Mouse (Mus musculus) limb, embryonic 15.5 days (tissue): ENCODE results near the gene Map2k6. TPM values are rescaled to one million over a fixed set of nuclear protein-coding genes. Genes with fewer than 3 reads are reported as not detected.

ENCODE experiments used
- ATAC-seq: fragments of 200-750 bp; cut with Nextera tagmentation; 2 replicates; pipeline ENCODE4 v1.8.0; 2017; ENCODE audit warnings: low read depth, moderate TSS enrichment; ENCODE audit not compliant: insufficient number of reproducible peaks, low FRiP score, low TSS enrichment
- H3K27ac ChIP-seq: fragments of 300-500 bp; sonication (generic); 2 replicates; pipeline ENCODE4 v1.5.1; 2015; ENCODE audit warnings: moderate library complexity, mild to moderate bottlenecking, inconsistent platforms
- H3K27me3 ChIP-seq: fragments of 300-500 bp; sonication (generic); 2 replicates; pipeline ENCODE4 v1.6.1; 2015; ENCODE audit warnings: inconsistent platforms
- H3K36me3 ChIP-seq: fragments of 300-500 bp; sonication (generic); 2 replicates; pipeline ENCODE4 v1.6.1; 2015; ENCODE audit warnings: inconsistent platforms
- H3K4me1 ChIP-seq: fragments of 300-500 bp; sonication (generic); 2 replicates; pipeline ENCODE4 v1.6.1; 2015; ENCODE audit warnings: inconsistent platforms
- H3K4me2 ChIP-seq: fragments of 300-500 bp; sonication (generic); 2 replicates; pipeline ENCODE4 v1.6.1; 2015; ENCODE audit warnings: mild to moderate bottlenecking, inconsistent platforms
- H3K4me3 ChIP-seq: fragments of 300-500 bp; sonication (generic); 2 replicates; pipeline ENCODE4 v1.5.1; 2015; ENCODE audit warnings: mild to moderate bottlenecking, inconsistent platforms
- H3K9ac ChIP-seq: fragments of 300-500 bp; sonication (generic); 2 replicates; pipeline ENCODE4 v1.6.1; 2015; ENCODE audit warnings: inconsistent platforms
- H3K9me3 ChIP-seq: fragments of 300-500 bp; sonication (generic); 2 replicates; pipeline ENCODE4 v1.6.1; 2016; ENCODE audit warnings: inconsistent platforms
- WGBS: fragments of 180-500 bp; shearing (Covaris S2); methylation state at CpG from one replicate; pipeline ENCODE4 v1.1.7; 2015; 5-methylcytosine and 5-hydroxymethylcytosine counted together
- polyA plus RNA-seq: library from polyadenylated mRNA; unstranded; fragments of >200 nt; fragmentation: Nextera tagmentation; extraction: Ambion mirVana; gene quantifications from 2 replicates; pipeline ENCODE4 v1.2.1, GENCODE M21; 2015

The Map2k6 gene
- polyA plus RNA-seq, 1 experiment from 2014 or later = 21.9 TPM

GRCm38 (mm10) chr11:110502937-110503670 lies 104.2 kb downstream of the Map2k6 start:
- H3K27me3 ChIP-seq = no peaks in the 10 kb centered on the region
- H3K4me1 ChIP-seq = no peaks in the 10 kb centered on the region; the same call in 1 of the 2 replicates
- H3K4me2 ChIP-seq = no peak overlapping the region
- ATAC-seq = no peak
- H3K27ac ChIP-seq = no peak overlapping the region
- no peak overlapping the region for H3K9ac ChIP-seq
- WGBS = 91% methylated on average over 11 of the region's 11 CpGs
- no peak overlapping the region for H3K4me3 ChIP-seq
- no peaks in the 10 kb centered on the region for H3K9me3 ChIP-seq
- peaks cover 39% of the 10 kb centered on the region for H3K36me3 ChIP-seq

- ATAC-seq = no peak
- peaks cover 46% of the 10 kb centered on the region for H3K36me3 ChIP-seq
- no peak overlapping the region for H3K9ac ChIP-seq
- no peak overlapping the region for H3K27ac ChIP-seq
- H3K4me1 ChIP-seq = no peaks in the 10 kb centered on the region
- WGBS = 94% methylated on average over 7 of the region's 7 CpGs
- H3K4me3 ChIP-seq = no peak overlapping the region
- H3K4me2 ChIP-seq = no peak overlapping the region
- H3K27me3 ChIP-seq = no peaks in the 10 kb centered on the region
- H3K9me3 ChIP-seq = no peaks in the 10 kb centered on the region
Observed at GRCm38 (mm10) chr11:110511466-110511865, 112.5 kb downstream of the Map2k6 start.

GRCm38 (mm10) chr11:110518648-110519047 lies 119.7 kb downstream of the Map2k6 start:
- peaks cover 31% of the 10 kb centered on the region for H3K36me3 ChIP-seq
- 89% methylated on average over 1 of the region's 1 CpGs for WGBS

GRCm38 (mm10) chr11:110522906-110523305 lies 124.0 kb downstream of the Map2k6 start:
- WGBS = 81% methylated on average over 2 of the region's 2 CpGs
- Histone ChIP-seq H3K27ac (no peak overlapping the region), H3K9ac (no peak overlapping the region), H3K9me3 (no peaks in the 10 kb centered on the region), H3K27me3 (no peaks in the 10 kb centered on the region), H3K4me2 (no peak overlapping the region), H3K4me1 (no peaks in the 10 kb centered on the region), H3K36me3 (peaks cover 22% of the 10 kb centered on the region), H3K4me3 (no peak overlapping the region)
- ATAC-seq = no peak

More at GRCm38 (mm10) chr11:110518648-110519047, 119.7 kb downstream of the Map2k6 start:
- no peaks in the 10 kb centered on the region for H3K9me3 ChIP-seq
- H3K27me3 ChIP-seq = no peaks in the 10 kb centered on the region
- H3K4me1 ChIP-seq = no peaks in the 10 kb centered on the region
- ATAC-seq = no peak
- H3K4me3 ChIP-seq = no peak overlapping the region
- no peak overlapping the region for H3K4me2 ChIP-seq
- H3K27ac ChIP-seq = no peak overlapping the region
- no peak overlapping the region for H3K9ac ChIP-seq

- no peak for ATAC-seq
- WGBS = 92% methylated on average over 4 of the region's 4 CpGs
- no peaks in the 10 kb centered on the region for H3K4me1 ChIP-seq
Observed at GRCm38 (mm10) chr11:110526156-110526555, 127.2 kb downstream of the Map2k6 start.

GRCm38 (mm10) chr11:110531087-110531486 lies 132.2 kb downstream of the Map2k6 start:
- H3K27ac ChIP-seq = no peak overlapping the region
- H3K27me3 ChIP-seq = no peaks in the 10 kb centered on the region
- H3K4me3 ChIP-seq = no peak overlapping the region
- no peaks in the 10 kb centered on the region for H3K9me3 ChIP-seq
- H3K4me2 ChIP-seq = no peak overlapping the region
- no peaks in the 10 kb centered on the region for H3K4me1 ChIP-seq
- no peak overlapping the region for H3K9ac ChIP-seq
- WGBS = 67% methylated on average over 7 of the region's 7 CpGs
- H3K36me3 ChIP-seq = no peaks in the 10 kb centered on the region
- no peak for ATAC-seq

More at GRCm38 (mm10) chr11:110526156-110526555, 127.2 kb downstream of the Map2k6 start:
- no peak overlapping the region for H3K4me2 ChIP-seq
- no peaks in the 10 kb centered on the region for H3K9me3 ChIP-seq
- H3K36me3 ChIP-seq = no peaks in the 10 kb centered on the region; the same call in 1 of the 2 replicates
- H3K4me3 ChIP-seq = no peak overlapping the region
- no peaks in the 10 kb centered on the region for H3K27me3 ChIP-seq
- H3K27ac ChIP-seq = no peak overlapping the region
- no peak overlapping the region for H3K9ac ChIP-seq

GRCm38 (mm10) chr11:110534856-110535255 lies 135.9 kb downstream of the Map2k6 start:
- peak overlapping the region; percentile 33; the same call in 1 of the 2 replicates for H3K27ac ChIP-seq
- H3K4me2 ChIP-seq = 0 out of 2 replicates have a peak overlapping the region, but pooled peaks have one; percentile 10
- H3K4me1 ChIP-seq = peaks cover 4% of the 10 kb centered on the region; the same call in 1 of the 2 replicates
- peak; percentile 80 for ATAC-seq
- H3K36me3 ChIP-seq = no peaks in the 10 kb centered on the region
- WGBS = 16% methylated on average over 4 of the region's 4 CpGs
- no peak overlapping the region for H3K9ac ChIP-seq
- no peak overlapping the region for H3K4me3 ChIP-seq
- no peaks in the 10 kb centered on the region for H3K27me3 ChIP-seq
- H3K9me3 ChIP-seq = no peaks in the 10 kb centered on the region

- no peak overlapping the region for H3K27ac ChIP-seq
- no peak overlapping the region for H3K4me3 ChIP-seq
- no peaks in the 10 kb centered on the region for H3K9me3 ChIP-seq
- H3K4me2 ChIP-seq = no peak overlapping the region
- 95% methylated on average over 2 of the region's 2 CpGs for WGBS
- H3K9ac ChIP-seq = no peak overlapping the region
- H3K27me3 ChIP-seq = no peaks in the 10 kb centered on the region
- ATAC-seq = no peak
- peaks cover 4% of the 10 kb centered on the region; the same call in 1 of the 2 replicates for H3K4me1 ChIP-seq
- H3K36me3 ChIP-seq = no peaks in the 10 kb centered on the region
Observed at GRCm38 (mm10) chr11:110536533-110536932, 137.6 kb downstream of the Map2k6 start.

GRCm38 (mm10) chr11:110537602-110538001 lies 138.7 kb downstream of the Map2k6 start:
- H3K27me3 ChIP-seq = no peaks in the 10 kb centered on the region
- peak overlapping the region; percentile 44 for H3K4me2 ChIP-seq
- peaks cover 4% of the 10 kb centered on the region; the same call in 1 of the 2 replicates for H3K4me1 ChIP-seq
- no peak for ATAC-seq
- no peaks in the 10 kb centered on the region for H3K9me3 ChIP-seq
- H3K4me3 ChIP-seq = peak overlapping the region; percentile 16; the same call in 1 of the 2 replicates
- H3K27ac ChIP-seq = no peak overlapping the region
- no peaks in the 10 kb centered on the region for H3K36me3 ChIP-seq
- H3K9ac ChIP-seq = no peak overlapping the region
- 6% methylated on average over 15 of the region's 15 CpGs for WGBS

- no peaks in the 10 kb centered on the region for H3K27me3 ChIP-seq
- no peaks in the 10 kb centered on the region for H3K9me3 ChIP-seq
- 45% methylated on average over 10 of the region's 10 CpGs for WGBS
- H3K4me1 ChIP-seq = peaks cover 4% of the 10 kb centered on the region; the same call in 1 of the 2 replicates
- no peaks in the 10 kb centered on the region for H3K36me3 ChIP-seq
- no peak overlapping the region for H3K9ac ChIP-seq
- no peak overlapping the region for H3K4me2 ChIP-seq
- H3K27ac ChIP-seq = no peak overlapping the region
- no peak overlapping the region for H3K4me3 ChIP-seq
- ATAC-seq = no peak
Observed at GRCm38 (mm10) chr11:110538206-110538605, 139.3 kb downstream of the Map2k6 start.

GRCm38 (mm10) chr11:110541933-110542332 lies 143.0 kb downstream of the Map2k6 start:
- no peaks in the 10 kb centered on the region for H3K36me3 ChIP-seq
- no peaks in the 10 kb centered on the region for H3K9me3 ChIP-seq
- no peak overlapping the region for H3K4me2 ChIP-seq
- no peak overlapping the region for H3K27ac ChIP-seq
- H3K4me1 ChIP-seq = peaks cover 4% of the 10 kb centered on the region; the same call in 1 of the 2 replicates
- no peak for ATAC-seq
- WGBS = 72% methylated on average over 4 of the region's 4 CpGs
- no peak overlapping the region for H3K4me3 ChIP-seq
- H3K9ac ChIP-seq = no peak overlapping the region
- H3K27me3 ChIP-seq = no peaks in the 10 kb centered on the region

GRCm38 (mm10) chr11:110544419-110545210 lies 145.7 kb downstream of the Map2k6 start:
- no peak for ATAC-seq

More at GRCm38 (mm10) chr11:110544419-110545210, 145.7 kb downstream of the Map2k6 start:
- Histone ChIP-seq H3K27ac (no peak overlapping the region), H3K4me2 (no peak overlapping the region), H3K27me3 (no peaks in the 10 kb centered on the region), H3K4me3 (no peak overlapping the region), H3K4me1 (no peaks in the 10 kb centered on the region), H3K9ac (no peak overlapping the region), H3K9me3 (no peaks in the 10 kb centered on the region), H3K36me3 (no peaks in the 10 kb centered on the region)
- 78% methylated on average over 11 of the region's 11 CpGs for WGBS
